Mouse (Mus musculus) CH12.LX (cell line): ENCODE data around the gene Rcan2.

ENCODE experiments used
- CTCF ChIP-seq, 2 experiments: IDR thresholded peaks in 1 of 2; conservative IDR thresholded peaks in 1 of 2; 2 replicates each; pipeline ENCODE4 v1.5.1; 2011 to 2012; ENCODE audit warnings: low read depth in 2 of 2, low read length in 2 of 2, improper control_type of control experiment in 1 of 2, inconsistent platforms in 1 of 2, mild to moderate bottlenecking in 1 of 2, moderate library complexity in 1 of 2
- ELF1 ChIP-seq: IDR thresholded peaks from 2 replicates; pipeline ENCODE4 v1.6.1; 2014; ENCODE audit warnings: low read depth, mild to moderate bottlenecking, inconsistent platforms, low read length, improper control_type of control experiment
- MXI1 ChIP-seq: IDR thresholded peaks from 2 replicates; pipeline ENCODE4 v1.6.1; 2011; ENCODE audit warnings: mild to moderate bottlenecking, low read depth, low read length, improper control_type of control experiment
- NRF1 ChIP-seq: IDR thresholded peaks from 2 replicates; pipeline ENCODE4 v1.6.1; 2014; ENCODE audit warnings: low read depth, mild to moderate bottlenecking, inconsistent platforms, low read length, improper control_type of control experiment, moderate library complexity
- POLR2A ChIP-seq: IDR thresholded peaks from 2 replicates; pipeline ENCODE4 v1.6.1; 2011; ENCODE audit warnings: low read depth, mild to moderate bottlenecking, improper control_type of control experiment, low read length
- RCOR1 ChIP-seq: conservative IDR thresholded peaks from 2 replicates; pipeline ENCODE4 v1.6.1; 2012; ENCODE audit warnings: low read depth, mild to moderate bottlenecking, inconsistent platforms, low read length, improper control_type of control experiment
- SIN3A ChIP-seq: IDR thresholded peaks from 2 replicates; pipeline ENCODE4 v1.6.1; 2012; ENCODE audit warnings: low read length, improper control_type of control experiment, inconsistent platforms
- ZKSCAN1 ChIP-seq: IDR thresholded peaks from 2 replicates; pipeline ENCODE4 v1.6.1; 2012; ENCODE audit warnings: low read depth, inconsistent platforms, low read length, improper control_type of control experiment, borderline replicate concordance

- TF ChIP-seq POLR2A (no peak), CTCF (conservative IDR thresholded peaks at IDR 0.05 in 1 of 2, IDR thresholded peaks at IDR 0.05 in 1 of 2; ENCODE audit: low read depth in 2 of 2, low read length in 2 of 2) (no peak), ZKSCAN1 (no peak), RCOR1 (no peak), SIN3A (no peak), MXI1 (no peak), ELF1 (no peak), NRF1 (no peak)
These were observed 54.0 kb downstream of the Rcan2 start for GRCm38 (mm10) chr17:43855132-43855531.
